Mouse (Mus musculus) olfactory bulb, adult 2 months (tissue): ENCODE data around the gene Dctpp1.

ENCODE experiments used
- CTCF ChIP-seq: fragments of 200-500 bp; IDR thresholded peaks from 2 replicates; pipeline ENCODE4 v1.5.1; 2012; ENCODE audit warnings: low read depth, mild to moderate bottlenecking, low read length, moderate library complexity; ENCODE audit not compliant: insufficient read depth
- POLR2A ChIP-seq: fragments of 200-500 bp; IDR thresholded peaks from 2 replicates; pipeline ENCODE4 v1.6.1; 2012; ENCODE audit warnings: mild to moderate bottlenecking, low read depth, low read length, moderate library complexity; ENCODE audit not compliant: insufficient read depth

- no peak for TF ChIP-seq CTCF
- no peak for TF ChIP-seq POLR2A
Measured at GRCm38 (mm10) chr7:127278311-127278710, 17.8 kb upstream of the Dctpp1 start.
